Mouse (Mus musculus) ES-Bruce4 (cell line): ENCODE results near the gene Sipa1l2. TPM values are rescaled to one million over a fixed set of nuclear protein-coding genes. Genes with fewer than 3 reads are reported as not detected.
A peak's percentile ranks its signal among the peaks of the same experiment; 100 is the strongest.

ENCODE experiments used
- H3K27ac ChIP-seq: 2 replicates; pipeline ENCODE4 v1.5.1; 2012; ENCODE audit warnings: low read length, inconsistent platforms; ENCODE audit not compliant: insufficient read depth
- H3K27me3 ChIP-seq: 2 replicates; pipeline ENCODE4 v1.6.1; 2012; ENCODE audit warnings: mild to moderate bottlenecking, low read length, inconsistent platforms; ENCODE audit not compliant: control insufficient read depth, poor library complexity, insufficient read depth, severe bottlenecking
- H3K36me3 ChIP-seq: 2 replicates; pipeline ENCODE4 v1.6.1; 2012; ENCODE audit warnings: inconsistent platforms, mild to moderate bottlenecking, low read length, moderate library complexity; ENCODE audit not compliant: control insufficient read depth, poor library complexity, insufficient read depth, severe bottlenecking
- H3K4me1 ChIP-seq: one replicate; pipeline ENCODE4 v1.8.1; 2011; ENCODE audit warnings: low read length; ENCODE audit not compliant: control insufficient read depth, insufficient read depth
- H3K4me3 ChIP-seq: 2 replicates; pipeline ENCODE4 v1.5.1; 2011; ENCODE audit warnings: low read depth, mild to moderate bottlenecking, low read length
- H3K9ac ChIP-seq: 2 replicates; pipeline ENCODE4 v1.6.1; 2012; ENCODE audit warnings: low read depth, mild to moderate bottlenecking, inconsistent platforms; ENCODE audit not compliant: poor library complexity, severe bottlenecking
- H3K9me3 ChIP-seq: replicated peaks from 2 replicates; pipeline ENCODE4 v1.6.1; 2012; ENCODE audit warnings: mild to moderate bottlenecking, low read length, inconsistent platforms; ENCODE audit not compliant: control insufficient read depth, poor library complexity, insufficient read depth, severe bottlenecking
- CTCF ChIP-seq: IDR thresholded peaks from one replicate; pipeline ENCODE4 v1.8.1; 2011; ENCODE audit warnings: low read depth, low read length
- EP300 ChIP-seq: IDR thresholded peaks from 2 replicates; pipeline ENCODE4 v1.6.1; 2011; ENCODE audit warnings: low read depth, low read length; ENCODE audit not compliant: insufficient read depth
- POLR2A ChIP-seq: IDR thresholded peaks from one replicate; pipeline ENCODE4 v1.8.1; 2011; ENCODE audit warnings: low read length; ENCODE audit not compliant: insufficient read depth
- polyA plus RNA-seq: library from polyadenylated mRNA; stranded (reverse); fragments of >200 nt; gene quantifications from 2 replicates; pipeline ENCODE4 v1.2.4, GENCODE M21; 2011; ENCODE audit warnings: low read depth; ENCODE audit not compliant: missing spikeins, insufficient read depth, insufficient read length

Sipa1l2 gene
- polyA plus RNA-seq, 1 experiment = 25.1 TPM

GRCm38 (mm10) chr8:125518301-125518700 is 51.3 kb downstream of the Sipa1l2 start:
- TF ChIP-seq POLR2A (no peak), CTCF (no peak), EP300 (no peak)
- Histone ChIP-seq H3K9ac (no peak overlapping the region), H3K27ac (no peak overlapping the region), H3K4me3 (no peak overlapping the region), H3K4me1 (peaks cover 20% of the 10 kb centered on the region), H3K9me3 (no peaks in the 10 kb centered on the region), H3K27me3 (no peaks in the 10 kb centered on the region), H3K36me3 (no peaks in the 10 kb centered on the region)

- Histone ChIP-seq H3K9ac (no peak overlapping the region), H3K9me3 (no peaks in the 10 kb centered on the region), H3K27ac (no peak overlapping the region), H3K36me3 (no peaks in the 10 kb centered on the region), H3K4me1 (peaks cover 18% of the 10 kb centered on the region), H3K27me3 (no peaks in the 10 kb centered on the region), H3K4me3 (no peak overlapping the region)
- TF ChIP-seq CTCF (no peak), EP300 (no peak), POLR2A (no peak)
Measured at GRCm38 (mm10) chr8:125517397-125517796, 52.2 kb downstream of the Sipa1l2 start.

- H3K9ac ChIP-seq = no peak overlapping the region
- H3K36me3 ChIP-seq = no peaks in the 10 kb centered on the region
- H3K27ac ChIP-seq = peak overlapping the region; percentile 51; the same call in 1 of the 2 replicates
- H3K9me3 ChIP-seq = no peaks in the 10 kb centered on the region
- no peaks in the 10 kb centered on the region for H3K27me3 ChIP-seq
- no peak overlapping the region for H3K4me3 ChIP-seq
- TF ChIP-seq EP300 (no peak), CTCF (no peak), POLR2A (no peak)
- H3K4me1 ChIP-seq = peaks cover 18% of the 10 kb centered on the region
Measured at GRCm38 (mm10) chr8:125516115-125516905, 53.3 kb downstream of the Sipa1l2 start.

- Histone ChIP-seq H3K27ac (peak overlapping the region; percentile 51; the same call in 1 of the 2 replicates), H3K4me1 (peaks cover 18% of the 10 kb centered on the region), H3K4me3 (no peak overlapping the region), H3K9ac (no peak overlapping the region), H3K36me3 (no peaks in the 10 kb centered on the region), H3K27me3 (no peaks in the 10 kb centered on the region), H3K9me3 (no peaks in the 10 kb centered on the region)
- TF ChIP-seq POLR2A (no peak), EP300 (peak; percentile 82; the same call in 1 of the 2 replicates)
Measured at GRCm38 (mm10) chr8:125515665-125516064, 53.9 kb downstream of the Sipa1l2 start.

GRCm38 (mm10) chr8:125513935-125514334 is 55.7 kb downstream of the Sipa1l2 start:
- no peaks in the 10 kb centered on the region for H3K36me3 ChIP-seq
- no peaks in the 10 kb centered on the region for H3K27me3 ChIP-seq
- TF ChIP-seq EP300 = peak; percentile 59; the same call in 1 of the 2 replicates
- no peak for TF ChIP-seq POLR2A
- 0 out of 2 replicates have a peak overlapping the region, but pooled peaks have one; percentile 21 for H3K27ac ChIP-seq
- H3K9ac ChIP-seq = no peak overlapping the region
- H3K4me1 ChIP-seq = peaks cover 18% of the 10 kb centered on the region
- H3K4me3 ChIP-seq = no peak overlapping the region
- no peaks in the 10 kb centered on the region for H3K9me3 ChIP-seq

- H3K9ac ChIP-seq = no peak overlapping the region
- H3K4me1 ChIP-seq = peaks cover 19% of the 10 kb centered on the region
- H3K27me3 ChIP-seq = no peaks in the 10 kb centered on the region
- H3K4me3 ChIP-seq = no peak overlapping the region
- H3K27ac ChIP-seq = 0 out of 2 replicates have a peak overlapping the region, but pooled peaks have one; percentile 21
- no peaks in the 10 kb centered on the region for H3K9me3 ChIP-seq
- TF ChIP-seq EP300 = no peak
- TF ChIP-seq POLR2A = no peak
- no peak for TF ChIP-seq CTCF
- H3K36me3 ChIP-seq = no peaks in the 10 kb centered on the region
Measured at GRCm38 (mm10) chr8:125513242-125513866, 56.3 kb downstream of the Sipa1l2 start.
